Comparison of ENCODE assay signal across 8 mouse cellular contexts in the genomic region with DNA sequence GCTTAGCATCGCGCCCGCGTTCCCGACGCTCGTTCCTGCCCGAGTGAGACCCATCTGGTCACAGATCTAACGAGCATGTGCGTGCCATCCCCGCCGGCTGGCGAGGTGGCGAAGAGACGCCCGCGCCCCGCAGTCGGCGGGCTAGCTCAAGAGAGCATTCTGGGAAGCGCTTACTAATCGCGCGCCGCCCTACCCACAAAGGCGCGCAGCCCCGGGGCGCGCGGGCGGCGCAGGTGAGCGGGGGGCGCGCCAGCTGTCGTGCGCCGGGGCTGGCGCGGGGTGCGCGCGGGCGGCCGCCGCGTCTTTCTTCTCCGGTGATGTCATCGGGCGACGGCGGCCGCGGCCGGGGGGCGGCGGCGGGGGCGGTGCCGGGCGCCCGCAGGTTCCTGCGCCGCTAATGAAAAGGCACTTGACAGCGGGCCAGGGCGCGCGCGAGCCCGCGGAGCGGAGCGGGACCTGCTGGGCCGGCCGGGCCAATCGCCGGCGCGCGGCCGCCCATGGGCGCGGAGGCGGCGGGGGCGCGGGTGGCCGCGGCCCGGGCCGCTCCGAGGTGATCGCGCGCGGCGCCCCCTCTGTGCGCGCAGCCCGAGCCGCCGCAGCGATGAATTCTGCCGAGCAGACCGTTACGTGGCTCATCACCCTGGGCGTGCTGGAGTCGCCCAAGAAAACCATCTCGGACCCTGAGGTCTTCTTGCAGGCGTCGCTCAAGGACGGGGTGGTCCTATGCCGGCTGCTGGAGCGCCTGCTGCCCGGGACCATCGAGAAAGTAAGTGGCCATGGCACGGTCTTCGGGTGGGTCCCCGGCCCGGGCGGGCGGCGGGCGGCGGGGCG. TPM values are rescaled to one million over a fixed set of nuclear protein-coding genes. Genes with fewer than 3 reads are reported as not detected.
DNase-seq lines count a peak whose midpoint lies in the region; ATAC-seq and TF ChIP-seq lines count a peak whose summit lies in the region.

A gene (plus strand): TSS at position 71 of the 831 bp plus-strand sequence.

- peaks cover 21% of the 10 kb centered on the region for H3K4me1 ChIP-seq in embryonic facial prominence, embryonic 12.5 days
- peaks cover 5% of the 10 kb centered on the region; the same call in 1 of the 2 replicates for H3K4me1 ChIP-seq in kidney, adult 2 months (ENCODE audit: control insufficient read depth, insufficient read depth, low read length)
- peaks cover 29% of the 10 kb centered on the region for H3K4me1 ChIP-seq in midbrain, embryonic 12.5 days

- ATAC-seq in embryonic facial prominence, embryonic 12.5 days (ENCODE audit: insufficient number of reproducible peaks, insufficient read depth, low FRiP score, low TSS enrichment), result peak; percentile 64
- peak; percentile 91 for ATAC-seq in midbrain, embryonic 12.5 days (ENCODE audit: low FRiP score, low read depth)

- H3K9me3 ChIP-seq in embryonic facial prominence, embryonic 12.5 days, result no peaks in the 10 kb centered on the region
- no peaks in the 10 kb centered on the region for H3K9me3 ChIP-seq in midbrain, embryonic 12.5 days

- peak within 1 kb of the TSS; percentile 76 for H3K4me2 ChIP-seq in embryonic facial prominence, embryonic 12.5 days (replicated peaks)
- peak within 1 kb of the TSS; percentile 73 for H3K4me2 ChIP-seq in midbrain, embryonic 12.5 days (replicated peaks)

- no peak for TF ChIP-seq POLR2A in kidney, adult 2 months (IDR thresholded peaks at IDR 0.05; ENCODE audit: low read depth, low read length)

- H3K27me3 ChIP-seq in embryonic facial prominence, embryonic 12.5 days, result peaks cover 30% of the 10 kb centered on the region
- no peaks in the 10 kb centered on the region for H3K27me3 ChIP-seq in kidney, adult 2 months (replicated peaks; ENCODE audit: control insufficient read depth, insufficient read depth, low read length)
- peaks cover 27% of the 10 kb centered on the region for H3K27me3 ChIP-seq in midbrain, embryonic 12.5 days

- intact Hi-C loops in left cerebral cortex, postnatal 4 days (cut with DNase I), result no loop called here

- H3K9ac ChIP-seq in embryonic facial prominence, embryonic 12.5 days, result peak within 1 kb of the TSS; percentile 81
- H3K9ac ChIP-seq in midbrain, embryonic 12.5 days (replicated peaks), result peak within 1 kb of the TSS; percentile 89

- H3K27ac ChIP-seq in embryonic facial prominence, embryonic 12.5 days, result peak within 1 kb of the TSS; percentile 86
- peak within 1 kb of the TSS; percentile 21 for H3K27ac ChIP-seq in kidney, adult 2 months (ENCODE audit: insufficient read depth, low read depth, low read length)
- peak within 1 kb of the TSS; percentile 98 for H3K27ac ChIP-seq in midbrain, embryonic 12.5 days (replicated peaks)

- no peaks in the 10 kb centered on the region for H3K36me3 ChIP-seq in embryonic facial prominence, embryonic 12.5 days
- no peaks in the 10 kb centered on the region for H3K36me3 ChIP-seq in kidney, adult 2 months (ENCODE audit: control insufficient read depth, insufficient read depth, low read length)
- H3K36me3 ChIP-seq in midbrain, embryonic 12.5 days, result no peaks in the 10 kb centered on the region

- H3K4me3 ChIP-seq in embryonic facial prominence, embryonic 12.5 days, result peak within 1 kb of the TSS; percentile 65
- peak within 1 kb of the TSS; percentile 63 for H3K4me3 ChIP-seq in kidney, adult 2 months (ENCODE audit: insufficient read depth, low read depth, low read length)
- peak within 1 kb of the TSS; percentile 83 for H3K4me3 ChIP-seq in midbrain, embryonic 12.5 days

- no peak for TF ChIP-seq CTCF in kidney, adult 2 months (conservative IDR thresholded peaks at IDR 0.05; ENCODE audit: insufficient read depth, insufficient read length, low read depth, low read length)

- peak; percentile 10 for DNase-seq in urinary bladder, postnatal 25 days (ENCODE audit: low spot score)
- DNase-seq in urinary bladder, postnatal 36 days (ENCODE audit: low spot score in 2 of 2), result no peak
- peak; percentile 48 for DNase-seq in heart, adult 18-20 months
- peak; percentile 70 for DNase-seq in kidney, adult 2 months
- peak; percentile 89 for DNase-seq in left cerebral cortex, postnatal 4 days
- DNase-seq in telencephalon, adult 2 months (ENCODE audit: low read depth, low spot score), result peak; percentile 77

- WGBS in embryonic facial prominence, embryonic 12.5 days, result under 1% methylated on average over 88 of the region's 127 CpGs
- WGBS in kidney, adult 2 months, result 1% methylated on average over 123 of the region's 127 CpGs
- under 1% methylated on average over 102 of the region's 127 CpGs for WGBS in midbrain, embryonic 12.5 days

RNA-seq across cellular contexts. Expression of the gene that starts here (rescaled TPM):
- 55.0 and 56.5 TPM in 2 replicates for polyA plus RNA-seq in embryonic facial prominence, embryonic 12.5 days (2016; fragmentation: Nextera tagmentation; extraction: Ambion mirVana)
- 100 to 1,000 TPM in 1 of 2 experiments, 10 to 100 TPM in 1; 96.3 to 113 TPM for total RNA-seq in heart, adult 18-20 months (2021)
- polyA plus RNA-seq in kidney, adult 2 months (2012; rRNA removed), result 49.3 and 49.6 TPM in 2 replicates
- 100 to 1,000 TPM; 215 to 219 TPM for total RNA-seq in left cerebral cortex, postnatal 4 days (2021)
- 73.1 and 73.3 TPM in 2 replicates for polyA plus RNA-seq in midbrain, embryonic 12.5 days (2016; fragmentation: Nextera tagmentation; extraction: Ambion mirVana)

Comparison
In these comparisons a context has a peak if more than half of its experiments do, and no peak if none do; other contexts are left out.
1. DNase-seq: peak in urinary bladder, postnatal 25 days (single experiment), heart, adult 18-20 months (2 of 2), kidney, adult 2 months (single experiment), left cerebral cortex, postnatal 4 days (single experiment) and telencephalon, adult 2 months (single experiment); none in urinary bladder, postnatal 36 days (0 of 2).
2. H3K27ac ChIP-seq: peak in every context shown above with its lines; median percentile 98 in midbrain, embryonic 12.5 days; 86 in embryonic facial prominence, embryonic 12.5 days; 21 in kidney, adult 2 months.
3. Peak in every context shown above with its lines, with median percentiles within 50 percentile points of each other: H3K4me3 ChIP-seq.